Mouse (Mus musculus) limb, embryonic 14.5 days (tissue): ENCODE data around the gene Hoxb5. TPM values are rescaled to one million over a fixed set of nuclear protein-coding genes. Genes with fewer than 3 reads are reported as not detected.

ENCODE experiments used
- ATAC-seq: fragments of 200-750 bp; cut with Nextera tagmentation; 2 replicates; pipeline ENCODE4 v1.8.0; 2017; ENCODE audit warnings: low read depth, moderate number of reproducible peaks, moderate TSS enrichment; ENCODE audit not compliant: low FRiP score
- DNase-seq: peaks from one replicate; pipeline ENCODE4 v3.0.0-alpha.2; 2015; ENCODE audit warnings: low spot score
- H3K27ac ChIP-seq: fragments of 300-500 bp; sonication (generic); replicated peaks from 2 replicates; pipeline ENCODE4 v1.5.1; 2014; ENCODE audit warnings: low read depth, mild to moderate bottlenecking, low read length, moderate library complexity, mixed read lengths
- H3K27me3 ChIP-seq: fragments of 300-500 bp; sonication (generic); 2 replicates; pipeline ENCODE4 v1.6.1; 2014; ENCODE audit warnings: low read length, mixed read lengths; ENCODE audit not compliant: control insufficient read depth, insufficient read depth
- H3K36me3 ChIP-seq: fragments of 300-500 bp; sonication (generic); 2 replicates; pipeline ENCODE4 v1.6.1; 2014; ENCODE audit warnings: mild to moderate bottlenecking, low read length, moderate library complexity, mixed read lengths; ENCODE audit not compliant: control insufficient read depth, insufficient read depth
- H3K4me1 ChIP-seq: fragments of 300-500 bp; sonication (generic); 2 replicates; pipeline ENCODE4 v1.6.1; 2014; ENCODE audit warnings: antibody characterized with exemption, low read length, mixed read lengths; ENCODE audit not compliant: control insufficient read depth, insufficient read depth
- H3K4me2 ChIP-seq: fragments of 300-500 bp; sonication (generic); replicated peaks from 2 replicates; pipeline ENCODE4 v1.6.1; 2014; ENCODE audit warnings: low read depth, mild to moderate bottlenecking, low read length, moderate library complexity; ENCODE audit not compliant: severe bottlenecking
- H3K4me3 ChIP-seq: fragments of 300-500 bp; sonication (generic); replicated peaks from 2 replicates; pipeline ENCODE4 v1.5.1; 2014; ENCODE audit warnings: low read length
- H3K9ac ChIP-seq: fragments of 300-500 bp; sonication (generic); 2 replicates; pipeline ENCODE4 v1.6.1; 2014; ENCODE audit warnings: mild to moderate bottlenecking, low read depth, low read length, moderate library complexity; ENCODE audit not compliant: severe bottlenecking
- H3K9me3 ChIP-seq: fragments of 300-500 bp; sonication (generic); 2 replicates; pipeline ENCODE4 v1.6.1; 2016; ENCODE audit warnings: low read length; ENCODE audit not compliant: control insufficient read depth
- POLR2A ChIP-seq: fragments of 200-500 bp; IDR thresholded peaks from 2 replicates; pipeline ENCODE4 v1.8.0; 2012; ENCODE audit warnings: inconsistent platforms, mild to moderate bottlenecking, moderate library complexity, borderline replicate concordance; ENCODE audit not compliant: insufficient read depth, insufficient read length; ENCODE audit errors: extremely low read depth
- WGBS: fragments of 180-500 bp; shearing (Covaris S2); extraction: QIAGEN DNeasy Blood & Tissue Kit; methylation state at CpG from one replicate; pipeline ENCODE4 v1.1.7; 2014; 5-methylcytosine and 5-hydroxymethylcytosine counted together
- polyA plus RNA-seq, 2 experiments: library from polyadenylated mRNA; depleted of rRNA in 1 of 2; stranded (reverse) in 1 of 2; unstranded in 1 of 2; fragments of >200 nt; fragmentation: Nextera tagmentation in 1 of 2; extraction: Ambion mirVana in 1 of 2; gene quantifications; 2 replicates each; pipeline versions ENCODE4 v1.2.1 to v1.2.3; 2012 to 2014

The Hoxb5 gene
- polyA plus RNA-seq, 2 experiments = 0.85 to 1.8 TPM

DNA sequence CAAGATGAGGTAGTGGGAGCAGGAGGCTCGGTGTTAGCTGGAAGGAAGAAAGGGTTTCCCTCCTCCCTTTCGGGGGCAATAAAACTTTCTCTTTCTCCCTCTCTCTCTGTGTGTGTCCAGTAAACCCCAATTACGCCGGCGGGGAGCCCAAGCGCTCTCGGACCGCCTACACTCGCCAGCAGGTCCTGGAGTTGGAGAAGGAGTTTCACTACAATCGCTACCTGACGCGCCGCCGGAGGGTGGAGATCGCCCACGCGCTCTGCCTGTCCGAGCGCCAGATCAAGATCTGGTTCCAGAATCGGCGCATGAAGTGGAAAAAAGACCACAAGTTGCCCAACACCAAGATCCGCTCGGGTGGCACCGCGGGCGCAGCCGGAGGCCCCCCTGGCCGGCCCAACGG, 16.8 kb downstream of the Hoxb5 start:
- WGBS = under 1% methylated on average over 29 of the region's 29 CpGs
- DNase-seq (no peak), ATAC-seq (no peak)
- Histone ChIP-seq H3K4me2 (peak overlapping the region; percentile 43), H3K4me1 (peaks cover 5% of the 10 kb centered on the region), H3K27ac (no peak overlapping the region), H3K9ac (no peak overlapping the region), H3K4me3 (peak overlapping the region; percentile 21), H3K9me3 (no peaks in the 10 kb centered on the region), H3K36me3 (no peaks in the 10 kb centered on the region), H3K27me3 (peaks cover 98% of the 10 kb centered on the region)
- TF ChIP-seq POLR2A = no peak

DNA sequence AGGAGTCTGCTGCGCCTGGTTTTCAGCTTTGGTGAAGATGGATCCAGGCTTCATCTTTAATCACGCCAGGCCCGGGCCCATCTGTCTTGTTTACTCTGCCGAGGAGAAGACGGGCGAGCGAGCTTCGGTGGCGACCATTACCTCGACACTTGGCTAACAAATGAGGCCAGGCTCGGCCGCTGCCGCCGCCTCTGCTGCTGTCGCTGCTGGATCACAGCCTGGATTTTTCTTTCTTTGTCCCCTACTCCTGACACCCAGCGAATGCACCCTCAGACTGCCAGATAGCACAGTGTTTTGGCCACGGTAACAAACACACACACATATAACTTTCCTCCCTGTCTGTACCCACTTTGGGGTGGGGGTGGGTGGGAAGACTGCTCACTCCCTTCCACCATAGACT, 17.6 kb downstream of the Hoxb5 start:
- Histone ChIP-seq H3K9ac (no peak overlapping the region), H3K9me3 (no peaks in the 10 kb centered on the region), H3K4me3 (no peak overlapping the region), H3K27ac (no peak overlapping the region), H3K36me3 (no peaks in the 10 kb centered on the region), H3K4me1 (peaks cover 5% of the 10 kb centered on the region), H3K4me2 (0 out of 2 replicates have a peak overlapping the region, but pooled peaks have one; percentile 43), H3K27me3 (peaks cover 98% of the 10 kb centered on the region)
- no peak for DNase-seq
- ATAC-seq = no peak
- WGBS = 8% methylated on average over 17 of the region's 17 CpGs
- no peak for TF ChIP-seq POLR2A

GRCm38 (mm10) chr11:96321846-96322245, 18.7 kb downstream of the Hoxb5 start:
- Histone ChIP-seq H3K27ac (no peak overlapping the region), H3K27me3 (peaks cover 98% of the 10 kb centered on the region), H3K9me3 (no peaks in the 10 kb centered on the region), H3K9ac (no peak overlapping the region), H3K4me3 (no peak overlapping the region), H3K36me3 (no peaks in the 10 kb centered on the region), H3K4me1 (peaks cover 5% of the 10 kb centered on the region), H3K4me2 (no peak overlapping the region)
- DNase-seq (no peak), ATAC-seq (no peak)
- no peak for TF ChIP-seq POLR2A
- 18% methylated on average over 5 of the region's 5 CpGs for WGBS

DNA sequence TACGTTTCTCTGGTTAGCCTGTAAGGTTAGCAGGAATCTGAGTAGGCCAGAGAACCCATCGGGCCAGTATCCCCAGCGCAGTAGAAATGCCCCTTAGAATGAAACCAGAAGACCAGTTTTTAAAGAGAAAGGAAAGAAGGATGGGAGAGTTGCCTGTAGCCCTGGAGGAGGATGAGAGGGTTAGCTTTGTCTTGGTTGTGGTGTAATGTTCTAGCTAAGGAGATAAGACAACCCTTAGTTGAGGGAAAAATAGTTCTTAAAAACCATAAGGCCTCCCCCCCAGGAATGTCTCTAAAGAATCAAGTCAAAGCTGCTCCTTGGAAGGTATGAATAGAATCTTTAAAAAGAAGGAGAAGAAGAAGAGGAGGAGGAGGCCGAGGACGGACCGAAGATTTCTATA, 19.6 kb downstream of the Hoxb5 start:
- WGBS = 12% methylated on average over 6 of the region's 6 CpGs
- peaks cover 98% of the 10 kb centered on the region for H3K27me3 ChIP-seq

GRCm38 (mm10) chr11:96323154-96323553, 20.0 kb downstream of the Hoxb5 start, which contains the start of gene Hoxb3:
TSS of gene Hoxb3 (plus strand) at chr11:96323326.
- Histone ChIP-seq H3K9me3 (no peaks in the 10 kb centered on the region), H3K9ac (no peak within 1 kb of the TSS), H3K4me3 (no peak within 1 kb of the TSS), H3K36me3 (no peaks in the 10 kb centered on the region), H3K27me3 (peaks cover 98% of the 10 kb centered on the region), H3K4me2 (no peak within 1 kb of the TSS), H3K4me1 (peaks cover 5% of the 10 kb centered on the region), H3K27ac (no peak within 1 kb of the TSS)
- ATAC-seq = no peak
- DNase-seq = no peak
- no peak for TF ChIP-seq POLR2A
- 17% methylated on average over 10 of the region's 10 CpGs for WGBS

More for the DNA sequence above, 19.6 kb downstream of the Hoxb5 start:
- Histone ChIP-seq H3K36me3 (no peaks in the 10 kb centered on the region), H3K27ac (no peak overlapping the region), H3K4me3 (no peak overlapping the region), H3K9me3 (no peaks in the 10 kb centered on the region), H3K4me2 (no peak overlapping the region), H3K9ac (no peak overlapping the region), H3K4me1 (peaks cover 5% of the 10 kb centered on the region)
- no peak for TF ChIP-seq POLR2A
- DNase-seq = no peak
- no peak for ATAC-seq

DNA sequence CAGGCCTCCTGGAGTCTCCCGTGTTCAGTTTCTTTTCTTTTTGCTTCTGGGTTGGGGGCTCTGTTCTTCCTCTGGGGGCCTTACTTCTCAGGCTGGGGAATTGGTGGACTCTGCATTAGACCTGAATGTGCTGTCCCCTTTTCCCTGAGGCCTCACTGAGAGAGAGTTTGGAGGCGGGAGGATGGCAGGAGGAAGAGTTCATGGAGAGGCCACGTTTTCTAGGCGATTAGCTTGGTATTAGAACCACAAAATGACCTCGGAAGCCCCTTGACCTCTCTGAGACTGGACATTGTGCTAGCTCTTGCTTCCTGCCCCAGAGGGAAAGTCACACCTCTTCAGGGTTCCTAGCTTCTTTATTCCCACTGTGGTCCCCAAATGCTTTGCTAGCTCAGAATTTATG, 21.0 kb downstream of the Hoxb5 start:
- Histone ChIP-seq H3K9me3 (no peaks in the 10 kb centered on the region), H3K36me3 (no peaks in the 10 kb centered on the region), H3K4me3 (no peak overlapping the region), H3K27me3 (peaks cover 97% of the 10 kb centered on the region), H3K27ac (no peak overlapping the region), H3K4me1 (0 out of 2 replicates have a peak, but pooled peaks cover under 1% of the 10 kb centered on the region), H3K9ac (no peak overlapping the region), H3K4me2 (no peak overlapping the region)
- WGBS = 4% methylated on average over 5 of the region's 5 CpGs
- DNase-seq (no peak), ATAC-seq (no peak)
- TF ChIP-seq POLR2A = no peak
